Mouse (Mus musculus) telencephalon, adult 2 months (tissue): ENCODE data around the gene Zfp580.
"Not testable (repeated sequence)": the region's sequence is repeated elsewhere in the genome, so short reads cannot be mapped to it uniquely, and the experiment has no call there.

Experiments used
- DNase-seq: peaks from one replicate; pipeline ENCODE4 v3.0.0-alpha.2; 2011; ENCODE audit warnings: low read depth, low spot score

Zfp580 gene

GRCm38 (mm10) chr7:5064886-5065285 lies 13.5 kb downstream of the Zfp580 start:
- no peak for DNase-seq

- DNase-seq = no peak
Measured at GRCm38 (mm10) chr7:5073586-5073985, 22.2 kb downstream of the Zfp580 start.

GRCm38 (mm10) chr7:5074984-5075383 lies 23.6 kb downstream of the Zfp580 start:
- no peak for DNase-seq

- DNase-seq = no peak
Measured at GRCm38 (mm10) chr7:5076931-5077330, 25.6 kb downstream of the Zfp580 start.

GRCm38 (mm10) chr7:5079365-5080009 lies 28.1 kb downstream of the Zfp580 start:
- DNase-seq = not testable (repeated sequence)

- DNase-seq = peak; percentile 95
Measured at GRCm38 (mm10) chr7:5080010-5080751, 28.8 kb downstream of the Zfp580 start, which contains the start of gene Epn1. Epn1 (plus strand) TSS chr7:5080235.

GRCm38 (mm10) chr7:5080815-5081214 lies 29.5 kb downstream of the Zfp580 start:
- DNase-seq = no peak

- DNase-seq = no peak
Measured at GRCm38 (mm10) chr7:5081241-5081640, 29.9 kb downstream of the Zfp580 start.

GRCm38 (mm10) chr7:5081939-5082338 lies 30.6 kb downstream of the Zfp580 start:
- no peak for DNase-seq

- no peak for DNase-seq
Measured at GRCm38 (mm10) chr7:5083325-5084105, 32.2 kb downstream of the Zfp580 start.

GRCm38 (mm10) chr7:5085512-5085911 lies 34.2 kb downstream of the Zfp580 start:
- DNase-seq = no peak

GRCm38 (mm10) chr7:5086921-5087440 lies 35.6 kb downstream of the Zfp580 start:
- DNase-seq = no peak

- no peak for DNase-seq
Measured at GRCm38 (mm10) chr7:5087886-5088285, 36.5 kb downstream of the Zfp580 start.

- DNase-seq = no peak
Measured at GRCm38 (mm10) chr7:5089853-5090252, 38.5 kb downstream of the Zfp580 start.

GRCm38 (mm10) chr7:5091008-5091728 lies 39.8 kb downstream of the Zfp580 start:
- DNase-seq = no peak

- DNase-seq = no peak
Measured at GRCm38 (mm10) chr7:5092381-5092780, 41.0 kb downstream of the Zfp580 start.

- no peak for DNase-seq
Measured at GRCm38 (mm10) chr7:5092831-5093510, 41.6 kb downstream of the Zfp580 start.

- DNase-seq = no peak
Measured at GRCm38 (mm10) chr7:5098769-5099168, 47.4 kb downstream of the Zfp580 start.

- DNase-seq = no peak
Measured at GRCm38 (mm10) chr7:5099796-5100195, 48.5 kb downstream of the Zfp580 start.

GRCm38 (mm10) chr7:5101066-5101663 lies 49.8 kb downstream of the Zfp580 start:
- DNase-seq = no peak
